Mouse (Mus musculus): ENCODE data around the gene Arhgap27.

DNA sequence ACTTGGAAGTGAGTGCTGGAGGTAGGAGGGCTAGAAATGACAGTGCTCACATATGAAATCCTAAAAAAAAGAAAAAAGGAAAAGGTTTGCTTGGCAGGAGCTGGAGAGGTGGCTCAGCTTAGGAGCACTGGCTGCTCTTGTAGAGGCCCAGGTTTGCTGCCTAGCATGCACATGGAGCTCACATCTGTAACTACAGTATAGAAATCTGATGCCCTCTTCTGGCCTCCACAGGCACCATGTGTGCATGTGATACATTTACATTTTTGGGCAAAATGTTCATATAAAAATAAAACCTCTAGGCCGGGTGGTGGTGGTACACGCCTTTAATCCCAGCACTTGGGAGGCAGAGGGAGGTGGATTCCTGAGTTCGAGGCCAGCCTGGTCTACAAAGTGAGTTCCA is 35.6 kb upstream of the Arhgap27 start:
- no peak for TF ChIP-seq POLR2A (IDR thresholded peaks at IDR 0.05; ENCODE audit: low read depth, low read length)
- no peak for TF ChIP-seq CTCF (IDR thresholded peaks at IDR 0.05; ENCODE audit: borderline replicate concordance, insufficient read depth, low read length)

Data from embryonic fibroblast, embryonic 13.5 days (primary cell).